Mouse (Mus musculus) forebrain, embryonic 12.5 days (tissue): ENCODE measurements around the gene Mxd1. TPM values are rescaled to one million over a fixed set of nuclear protein-coding genes. Genes with fewer than 3 reads are reported as not detected.

ENCODE experiments used
- ATAC-seq: fragments of 200-750 bp; cut with Nextera tagmentation; 2 replicates; pipeline ENCODE4 v1.8.0; 2017; ENCODE audit warnings: moderate TSS enrichment; ENCODE audit not compliant: low FRiP score
- H3K27ac ChIP-seq: fragments of 300-500 bp; sonication (generic); 2 replicates; pipeline ENCODE4 v1.5.1; 2016; ENCODE audit warnings: mild to moderate bottlenecking
- H3K27me3 ChIP-seq: fragments of 300-500 bp; sonication (generic); 2 replicates; pipeline ENCODE4 v1.6.1; 2016; ENCODE audit warnings: mild to moderate bottlenecking
- H3K36me3 ChIP-seq: fragments of 300-500 bp; sonication (generic); replicated peaks from 2 replicates; pipeline ENCODE4 v1.6.1; 2016; ENCODE audit warnings: mild to moderate bottlenecking
- H3K4me1 ChIP-seq: fragments of 300-500 bp; sonication (generic); 2 replicates; pipeline ENCODE4 v1.6.1; 2016
- H3K4me2 ChIP-seq: fragments of 300-500 bp; sonication (generic); 2 replicates; pipeline ENCODE4 v1.6.1; 2016; ENCODE audit warnings: mild to moderate bottlenecking, moderate library complexity
- H3K4me3 ChIP-seq: fragments of 300-500 bp; sonication (generic); replicated peaks from 2 replicates; pipeline ENCODE4 v1.5.1; 2016; ENCODE audit warnings: mild to moderate bottlenecking
- H3K9ac ChIP-seq: fragments of 300-500 bp; sonication (generic); 2 replicates; pipeline ENCODE4 v1.6.1; 2016; ENCODE audit warnings: mild to moderate bottlenecking
- H3K9me3 ChIP-seq: fragments of 300-500 bp; sonication (generic); 2 replicates; pipeline ENCODE4 v1.6.1; 2016
- WGBS: fragments of 180-500 bp; shearing (Covaris S2); methylation state at CpG from one replicate; pipeline ENCODE4 v1.1.7; 2016; 5-methylcytosine and 5-hydroxymethylcytosine counted together
- polyA plus RNA-seq: library from polyadenylated mRNA; unstranded; fragments of >200 nt; fragmentation: Nextera tagmentation; extraction: Ambion mirVana; gene quantifications from 2 replicates; pipeline ENCODE4 v1.2.1, GENCODE M21; 2016

Mxd1 gene
- 23.8 and 26.8 TPM in 2 replicates for polyA plus RNA-seq

DNA sequence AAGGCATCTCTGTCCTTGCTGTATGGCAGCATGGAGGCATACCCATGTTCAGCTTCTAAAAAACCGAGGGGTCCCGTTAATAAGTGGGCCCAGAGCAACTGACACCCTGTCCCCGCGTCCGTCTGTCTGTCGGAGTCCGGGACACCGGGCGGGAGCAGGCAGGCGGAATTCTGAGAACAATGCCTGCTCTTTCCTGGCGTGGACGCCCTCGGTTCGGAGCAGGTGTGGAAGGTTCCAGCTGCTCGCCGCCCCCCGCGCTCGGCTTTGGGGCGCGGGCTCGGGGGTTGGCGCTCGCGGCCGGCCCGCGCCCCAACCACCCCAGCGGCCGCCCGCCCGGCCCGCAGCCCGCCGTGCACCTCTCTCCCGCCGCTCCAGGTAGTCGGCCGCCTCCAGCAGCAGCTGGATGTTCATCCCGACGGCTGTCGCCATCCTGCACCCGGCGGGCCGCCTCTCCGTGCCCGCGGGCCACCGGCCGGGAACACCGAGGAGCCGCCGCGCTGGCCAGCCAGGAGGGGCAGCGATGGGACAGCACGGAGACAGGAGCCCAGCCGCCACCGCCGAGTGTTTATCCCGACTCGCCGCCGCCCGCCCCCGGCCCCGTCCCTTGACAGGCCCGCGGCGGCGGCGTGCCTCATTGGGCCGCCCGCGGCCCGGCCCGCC, at the start of gene Mxd1:
Gene Mxd1, minus strand, starts transcription at position 582 of the 660 bp plus-strand sequence.
- ATAC-seq = no peak
- H3K36me3 ChIP-seq = peaks cover 25% of the 10 kb centered on the region
- peak within 1 kb of the TSS; percentile 69 for H3K4me3 ChIP-seq
- peak within 1 kb of the TSS; percentile 75 for H3K9ac ChIP-seq
- H3K27ac ChIP-seq = peak within 1 kb of the TSS; percentile 74
- H3K9me3 ChIP-seq = no peaks in the 10 kb centered on the region
- under 1% methylated on average over 56 of the region's 76 CpGs for WGBS
- H3K4me2 ChIP-seq = peak within 1 kb of the TSS; percentile 97
- no peaks in the 10 kb centered on the region for H3K27me3 ChIP-seq
- peaks cover 24% of the 10 kb centered on the region for H3K4me1 ChIP-seq

GRCm38 (mm10) chr6:86708072-86708774, 39.3 kb upstream of the Mxd1 start:
- Histone ChIP-seq H3K36me3 (peaks cover 53% of the 10 kb centered on the region), H3K4me3 (no peak overlapping the region)
- no peak for ATAC-seq

GRCm38 (mm10) chr6:86702577-86702976, 33.6 kb upstream of the Mxd1 start:
- WGBS = 95% methylated on average over 9 of the region's 9 CpGs
- ATAC-seq = no peak
- Histone ChIP-seq H3K9ac (no peak overlapping the region), H3K27ac (no peak overlapping the region), H3K4me1 (no peaks in the 10 kb centered on the region), H3K9me3 (no peaks in the 10 kb centered on the region), H3K4me3 (no peak overlapping the region), H3K27me3 (no peaks in the 10 kb centered on the region), H3K36me3 (peaks cover 79% of the 10 kb centered on the region), H3K4me2 (no peak overlapping the region)

More at GRCm38 (mm10) chr6:86708072-86708774, 39.3 kb upstream of the Mxd1 start:
- WGBS = 85% methylated on average over 4 of the region's 4 CpGs
- no peak overlapping the region for H3K9ac ChIP-seq
- no peak overlapping the region for H3K4me2 ChIP-seq
- H3K27me3 ChIP-seq = no peaks in the 10 kb centered on the region
- H3K27ac ChIP-seq = no peak overlapping the region
- H3K9me3 ChIP-seq = no peaks in the 10 kb centered on the region
- H3K4me1 ChIP-seq = no peaks in the 10 kb centered on the region

DNA sequence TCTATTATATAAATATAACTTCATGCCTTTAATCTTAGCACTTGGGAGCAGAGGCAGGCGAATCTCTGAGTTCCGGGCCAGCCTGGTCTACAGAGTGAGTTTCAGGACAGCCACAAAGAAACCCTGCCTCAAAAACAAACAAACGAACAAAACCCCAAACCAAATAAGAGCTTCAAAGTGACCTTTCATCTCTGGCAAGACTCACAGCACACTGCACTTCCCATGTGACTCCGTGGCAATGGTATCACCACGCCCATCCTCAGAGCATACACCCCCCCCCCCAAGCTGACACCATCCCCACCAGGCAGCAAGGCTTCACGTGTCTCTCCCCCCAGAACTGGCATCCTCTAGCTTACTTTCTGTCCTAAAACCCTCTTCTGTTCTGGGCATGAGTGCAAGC, 28.9 kb upstream of the Mxd1 start:
- 86% methylated on average over 6 of the region's 6 CpGs for WGBS

GRCm38 (mm10) chr6:86696213-86696612, 27.3 kb upstream of the Mxd1 start:
- 82% methylated on average over 10 of the region's 10 CpGs for WGBS
- Histone ChIP-seq H3K4me3 (no peak overlapping the region), H3K4me2 (no peak overlapping the region), H3K27ac (no peak overlapping the region), H3K9me3 (no peaks in the 10 kb centered on the region), H3K36me3 (peaks cover 61% of the 10 kb centered on the region), H3K27me3 (no peaks in the 10 kb centered on the region), H3K4me1 (no peaks in the 10 kb centered on the region), H3K9ac (no peak overlapping the region)
- no peak for ATAC-seq

More for the DNA sequence above, 28.9 kb upstream of the Mxd1 start:
- H3K9me3 ChIP-seq = no peaks in the 10 kb centered on the region
- no peak for ATAC-seq
- no peaks in the 10 kb centered on the region for H3K27me3 ChIP-seq
- H3K4me3 ChIP-seq = no peak overlapping the region
- no peak overlapping the region for H3K4me2 ChIP-seq
- H3K4me1 ChIP-seq = no peaks in the 10 kb centered on the region
- H3K9ac ChIP-seq = no peak overlapping the region
- H3K36me3 ChIP-seq = peaks cover 73% of the 10 kb centered on the region
- H3K27ac ChIP-seq = no peak overlapping the region

GRCm38 (mm10) chr6:86694465-86694864, 25.5 kb upstream of the Mxd1 start:
- H3K9ac ChIP-seq = no peak overlapping the region
- H3K9me3 ChIP-seq = no peaks in the 10 kb centered on the region
- no peaks in the 10 kb centered on the region for H3K4me1 ChIP-seq
- H3K4me2 ChIP-seq = no peak overlapping the region
- no peak for ATAC-seq
- H3K27me3 ChIP-seq = no peaks in the 10 kb centered on the region
- H3K27ac ChIP-seq = no peak overlapping the region
- no peak overlapping the region for H3K4me3 ChIP-seq
- H3K36me3 ChIP-seq = peaks cover 58% of the 10 kb centered on the region

DNA sequence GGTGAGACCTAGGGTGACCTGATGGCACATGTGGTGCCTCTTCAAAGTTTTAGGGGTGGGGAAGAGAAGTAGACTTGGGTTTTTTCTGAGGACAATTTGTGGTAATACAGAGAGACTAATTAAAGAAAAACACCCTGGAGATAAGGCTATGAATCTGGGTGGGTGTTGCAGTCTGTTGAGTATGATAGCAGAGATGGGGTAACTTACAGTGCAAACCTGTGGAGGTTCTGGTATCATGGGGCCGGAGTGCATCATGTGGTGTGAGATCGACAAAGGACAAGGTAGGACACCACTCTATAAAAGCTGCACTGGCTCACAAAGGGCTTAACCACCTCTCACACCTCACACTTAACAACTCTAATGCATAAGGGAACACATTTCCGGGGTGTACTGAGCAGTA, 20.7 kb upstream of the Mxd1 start:
- peaks cover 5% of the 10 kb centered on the region; the same call in 1 of the 2 replicates for H3K4me1 ChIP-seq
- H3K36me3 ChIP-seq = peaks cover 22% of the 10 kb centered on the region
- no peaks in the 10 kb centered on the region for H3K27me3 ChIP-seq
- H3K9ac ChIP-seq = no peak overlapping the region
- no peak for ATAC-seq
- H3K9me3 ChIP-seq = no peaks in the 10 kb centered on the region
- no peak overlapping the region for H3K4me3 ChIP-seq
- no peak overlapping the region for H3K27ac ChIP-seq
- WGBS = 90% methylated on average over 3 of the region's 3 CpGs
- no peak overlapping the region for H3K4me2 ChIP-seq

- ATAC-seq = no peak
- no peak overlapping the region for H3K4me2 ChIP-seq
- H3K4me1 ChIP-seq = peaks cover 16% of the 10 kb centered on the region
- H3K27ac ChIP-seq = no peak overlapping the region
- WGBS = 68% methylated on average over 1 of the region's 1 CpGs
- H3K27me3 ChIP-seq = no peaks in the 10 kb centered on the region
- H3K4me3 ChIP-seq = no peak overlapping the region
- H3K9ac ChIP-seq = no peak overlapping the region
- peaks cover 25% of the 10 kb centered on the region for H3K36me3 ChIP-seq
- no peaks in the 10 kb centered on the region for H3K9me3 ChIP-seq
Observed at GRCm38 (mm10) chr6:86686971-86687370, 18.0 kb upstream of the Mxd1 start.

GRCm38 (mm10) chr6:86684655-86685011, 15.7 kb upstream of the Mxd1 start:
- Histone ChIP-seq H3K4me1 (peaks cover 16% of the 10 kb centered on the region), H3K4me3 (peak overlapping the region; percentile 84), H3K36me3 (peaks cover 28% of the 10 kb centered on the region), H3K27ac (no peak overlapping the region), H3K27me3 (no peaks in the 10 kb centered on the region), H3K4me2 (peak overlapping the region; percentile 78), H3K9ac (peak overlapping the region; percentile 80), H3K9me3 (no peaks in the 10 kb centered on the region)
- ATAC-seq = peak; percentile 41
- WGBS = 40% methylated on average over 12 of the region's 12 CpGs

GRCm38 (mm10) chr6:86683872-86684654, 15.1 kb upstream of the Mxd1 start, which contains the start of gene Snrnp27:
Gene Snrnp27 (minus strand): TSS chr6:86684522.
- WGBS = 3% methylated on average over 36 of the region's 36 CpGs

DNA sequence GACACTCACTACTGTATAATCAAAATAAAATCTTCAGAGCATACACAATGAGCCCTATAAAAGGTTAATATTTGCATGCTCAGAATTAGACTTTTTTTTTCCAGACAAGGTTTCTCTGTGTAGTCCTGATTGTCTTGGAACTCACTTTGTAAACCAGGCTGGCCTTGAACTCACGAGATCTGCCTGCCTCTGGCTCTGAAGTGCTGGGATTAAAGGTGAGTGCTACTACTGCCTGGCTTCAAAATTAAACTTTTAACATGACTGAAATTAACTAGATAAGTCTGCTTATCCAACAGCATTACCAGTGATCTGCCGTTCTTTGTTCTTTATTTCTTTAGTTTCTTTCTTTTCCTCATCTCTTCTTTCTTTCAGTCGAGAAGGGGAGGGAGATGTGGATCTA, 12.3 kb upstream of the Mxd1 start:
- peaks cover 62% of the 10 kb centered on the region for H3K36me3 ChIP-seq

More at GRCm38 (mm10) chr6:86683872-86684654, 15.1 kb upstream of the Mxd1 start, which contains the start of gene Snrnp27:
- H3K36me3 ChIP-seq = peaks cover 34% of the 10 kb centered on the region
- H3K4me3 ChIP-seq = peak within 1 kb of the TSS; percentile 84
- no peaks in the 10 kb centered on the region for H3K9me3 ChIP-seq
- H3K27ac ChIP-seq = no peak within 1 kb of the TSS
- H3K4me1 ChIP-seq = peaks cover 16% of the 10 kb centered on the region
- H3K27me3 ChIP-seq = no peaks in the 10 kb centered on the region
- ATAC-seq = peak; percentile 83
- H3K9ac ChIP-seq = peak within 1 kb of the TSS; percentile 80
- peak within 1 kb of the TSS; percentile 78 for H3K4me2 ChIP-seq

GRCm38 (mm10) chr6:86678341-86678740, 9.4 kb upstream of the Mxd1 start:
- H3K36me3 ChIP-seq = peaks cover 88% of the 10 kb centered on the region

More for the DNA sequence above, 12.3 kb upstream of the Mxd1 start:
- no peak overlapping the region for H3K9ac ChIP-seq
- H3K4me2 ChIP-seq = no peak overlapping the region
- H3K27me3 ChIP-seq = no peaks in the 10 kb centered on the region
- WGBS = 90% methylated on average over 3 of the region's 3 CpGs
- no peaks in the 10 kb centered on the region for H3K9me3 ChIP-seq
- peaks cover 16% of the 10 kb centered on the region for H3K4me1 ChIP-seq
- no peak for ATAC-seq
- H3K4me3 ChIP-seq = no peak overlapping the region
- no peak overlapping the region for H3K27ac ChIP-seq

More at GRCm38 (mm10) chr6:86678341-86678740, 9.4 kb upstream of the Mxd1 start:
- Histone ChIP-seq H3K4me3 (no peak overlapping the region), H3K9ac (no peak overlapping the region), H3K27ac (no peak overlapping the region), H3K27me3 (no peaks in the 10 kb centered on the region), H3K9me3 (no peaks in the 10 kb centered on the region), H3K4me2 (no peak overlapping the region), H3K4me1 (peaks cover 3% of the 10 kb centered on the region; the same call in 1 of the 2 replicates)
- WGBS = 86% methylated on average over 6 of the region's 6 CpGs
- no peak for ATAC-seq
